Mouse (Mus musculus): ENCODE results near the gene Casc3.

Gene Casc3

DNA sequence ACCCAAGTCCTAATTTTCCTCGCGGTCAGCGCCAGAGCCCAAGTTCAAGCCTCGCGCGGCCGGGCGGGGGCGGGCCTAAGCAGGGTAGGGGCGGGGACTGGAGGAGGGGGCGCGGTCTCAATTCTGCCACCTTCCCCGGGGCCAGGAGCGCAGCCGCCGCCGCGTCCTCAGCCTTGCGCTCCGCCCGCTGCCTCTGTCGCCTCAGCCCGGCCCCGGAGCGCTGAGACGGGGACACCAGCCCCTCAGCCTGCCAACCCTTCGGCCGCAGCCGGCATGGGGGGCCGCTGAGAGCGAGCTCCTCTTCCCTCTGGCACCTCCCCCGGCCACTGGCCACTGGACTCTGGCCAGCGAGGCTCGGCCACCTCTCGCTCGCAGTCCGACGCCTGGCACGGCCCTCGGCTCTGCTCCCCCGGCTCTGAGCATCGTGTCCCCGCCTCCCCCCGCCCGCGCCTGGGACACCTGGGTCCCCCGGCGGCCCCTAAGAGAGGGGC is 32.0 kb downstream of the Casc3 start, which contains the start of gene Rapgefl1:
Rapgefl1 (plus strand) TSS at position 135 of the 491 bp plus-strand sequence.
- DNase-seq: peak; percentile 85

DNA sequence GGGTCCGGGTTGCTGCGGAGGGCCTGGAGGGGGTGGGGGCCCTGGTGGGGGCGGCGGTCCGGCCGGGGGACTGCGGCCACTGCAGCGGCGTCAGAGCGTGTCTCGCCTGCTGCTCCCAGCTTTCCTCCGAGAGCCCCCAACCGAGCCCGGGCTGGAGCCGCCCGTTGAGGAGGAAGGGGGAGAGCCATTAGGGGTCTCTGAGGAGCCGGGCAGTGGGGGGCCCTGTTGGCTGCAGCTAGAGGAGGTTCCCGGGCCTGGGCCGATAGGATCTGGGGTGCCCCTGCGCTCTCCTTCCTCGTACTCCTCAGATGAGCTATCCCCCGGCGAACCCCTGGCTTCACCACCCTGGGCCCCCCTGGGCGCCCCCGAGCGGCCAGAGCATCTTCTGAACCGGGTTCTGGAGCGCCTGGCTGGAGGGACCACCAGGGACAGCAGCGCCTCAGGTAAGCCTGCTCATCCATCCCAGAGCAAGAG is 32.6 kb downstream of the Casc3 start:
- peak; percentile 57 for DNase-seq

DNA sequence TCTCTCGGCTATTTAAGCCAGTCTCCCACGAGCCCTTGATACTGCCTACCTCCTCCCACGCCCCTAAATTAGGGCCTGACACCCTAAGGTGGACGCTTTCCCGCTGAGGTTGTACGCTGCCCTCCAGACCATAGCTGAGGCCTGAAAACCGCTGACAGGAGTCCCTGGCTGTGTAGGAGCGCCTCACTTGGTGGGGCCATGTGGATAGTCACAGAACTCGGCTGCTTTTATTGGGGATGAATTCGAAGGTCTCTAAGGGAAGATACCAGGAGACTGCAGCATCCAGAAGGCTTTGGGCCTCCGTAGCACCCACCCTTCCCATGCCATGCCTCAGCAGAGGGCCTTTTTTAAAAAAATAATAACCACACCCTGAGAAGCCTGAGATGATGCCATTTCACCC is 33.2 kb downstream of the Casc3 start:
- DNase-seq: no peak

DNA sequence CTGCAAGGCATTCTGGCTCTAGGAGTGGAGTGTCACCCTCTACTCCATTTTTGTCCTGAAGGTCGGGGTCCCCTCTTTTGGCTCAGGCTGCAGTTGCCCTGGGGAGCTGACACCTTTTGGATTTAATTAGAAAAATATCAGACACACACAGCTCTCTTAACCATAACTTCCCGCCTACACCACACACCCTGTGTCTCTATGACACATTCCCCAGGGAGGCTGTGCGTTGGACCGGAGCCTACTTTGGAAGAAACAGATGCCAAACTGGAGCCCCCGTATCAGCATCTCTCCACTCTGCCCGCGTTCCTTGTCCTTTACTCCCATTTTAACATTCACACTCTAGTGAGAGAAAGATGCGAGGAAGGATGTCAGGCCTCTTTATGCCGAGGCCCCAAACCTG is 33.8 kb downstream of the Casc3 start:
- no peak for DNase-seq

DNA sequence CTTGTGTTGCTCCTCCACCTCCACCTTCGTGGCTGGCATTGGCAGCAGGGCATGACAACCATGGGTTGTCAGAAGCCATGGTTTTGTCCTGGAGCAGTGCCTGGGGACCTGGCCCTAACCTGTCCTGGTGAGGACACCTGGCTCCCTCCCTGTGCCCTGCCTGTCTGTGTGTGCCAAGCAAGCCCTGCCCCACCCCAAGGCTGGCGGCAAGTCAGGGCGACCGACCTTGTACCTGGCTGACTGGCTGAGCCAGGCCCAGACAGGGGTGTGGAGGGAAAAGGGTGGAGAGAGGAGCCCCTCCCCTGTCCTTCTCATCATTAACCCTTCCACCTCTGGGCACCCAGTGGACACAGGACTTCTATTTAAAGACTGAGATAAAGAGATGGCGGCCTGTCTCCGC is 34.7 kb downstream of the Casc3 start:
- DNase-seq: peak; percentile 61

DNA sequence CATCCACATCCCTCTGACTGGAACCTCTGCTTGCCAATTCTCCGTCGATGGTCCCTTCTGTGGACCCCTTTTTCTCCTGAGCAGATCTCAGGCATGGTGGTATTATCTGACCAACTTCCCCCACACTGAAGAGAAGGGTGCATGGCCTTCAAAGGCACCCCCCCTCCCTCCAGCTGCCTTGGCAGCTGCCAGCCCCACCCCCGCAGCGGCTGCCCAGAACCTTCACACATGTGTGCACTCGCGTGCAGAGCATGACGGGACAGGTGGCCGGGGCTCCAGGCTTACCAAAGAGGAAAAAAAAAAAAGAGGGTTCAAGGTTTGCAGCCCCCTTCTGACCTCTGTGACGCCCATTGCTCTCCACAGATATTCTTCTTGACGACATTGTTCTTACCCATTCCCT is 35.2 kb downstream of the Casc3 start:
- DNase-seq: no peak

DNA sequence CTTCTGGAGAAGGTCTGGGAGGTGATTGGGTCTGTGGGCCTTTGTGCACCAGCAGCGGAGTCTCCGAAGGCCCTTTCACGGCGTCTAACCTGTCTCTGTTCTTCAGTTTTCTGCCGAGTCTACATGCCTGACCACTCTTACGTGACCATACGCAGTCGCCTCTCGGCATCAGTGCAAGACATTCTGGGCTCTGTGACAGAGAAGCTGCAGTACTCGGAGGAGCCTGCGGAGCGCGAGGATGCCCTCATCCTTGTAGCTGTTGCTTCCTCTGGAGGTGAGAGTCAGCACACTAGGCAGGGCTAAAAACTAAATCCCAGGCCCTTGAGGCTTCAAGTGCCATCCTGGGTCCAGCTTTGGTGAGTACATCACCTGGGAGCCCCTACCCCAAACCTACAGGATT is 41.3 kb downstream of the Casc3 start:
- peak; percentile 65 for DNase-seq

DNA sequence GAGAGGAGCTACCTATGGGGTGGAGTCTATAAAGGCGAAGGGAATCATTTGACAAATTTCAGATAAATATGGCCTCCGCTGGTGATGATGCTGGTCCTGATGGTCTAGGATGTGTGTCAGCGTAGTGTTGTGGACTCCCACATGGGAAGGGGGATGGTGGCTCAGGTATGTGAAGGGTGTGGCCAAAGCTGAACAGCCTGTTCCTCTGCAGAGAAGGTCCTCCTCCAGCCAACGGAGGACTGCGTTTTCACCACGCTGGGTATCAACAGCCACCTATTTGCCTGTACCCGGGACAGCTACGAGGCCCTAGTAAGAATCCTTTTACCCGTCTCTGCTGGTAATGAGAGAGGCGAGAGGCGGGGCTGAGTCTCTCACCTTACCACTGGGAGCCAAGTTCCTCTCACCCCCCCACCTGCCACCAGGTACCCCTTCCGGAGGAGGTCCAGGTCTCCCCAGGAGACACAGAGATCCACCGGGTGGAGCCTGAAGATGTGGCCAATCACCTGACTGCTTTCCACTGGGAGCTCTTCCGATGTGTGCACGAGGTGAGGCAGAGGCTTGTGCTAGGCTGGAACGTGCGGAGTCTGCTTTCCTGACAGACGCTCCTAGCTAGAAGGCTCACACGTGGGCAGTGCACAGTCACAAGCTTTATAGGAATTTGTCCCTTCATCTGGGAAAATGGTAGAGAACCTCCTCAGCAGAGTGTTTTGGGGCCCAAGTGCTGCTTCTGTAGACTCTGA is 42.3 kb downstream of the Casc3 start:
- no peak for DNase-seq

DNA sequence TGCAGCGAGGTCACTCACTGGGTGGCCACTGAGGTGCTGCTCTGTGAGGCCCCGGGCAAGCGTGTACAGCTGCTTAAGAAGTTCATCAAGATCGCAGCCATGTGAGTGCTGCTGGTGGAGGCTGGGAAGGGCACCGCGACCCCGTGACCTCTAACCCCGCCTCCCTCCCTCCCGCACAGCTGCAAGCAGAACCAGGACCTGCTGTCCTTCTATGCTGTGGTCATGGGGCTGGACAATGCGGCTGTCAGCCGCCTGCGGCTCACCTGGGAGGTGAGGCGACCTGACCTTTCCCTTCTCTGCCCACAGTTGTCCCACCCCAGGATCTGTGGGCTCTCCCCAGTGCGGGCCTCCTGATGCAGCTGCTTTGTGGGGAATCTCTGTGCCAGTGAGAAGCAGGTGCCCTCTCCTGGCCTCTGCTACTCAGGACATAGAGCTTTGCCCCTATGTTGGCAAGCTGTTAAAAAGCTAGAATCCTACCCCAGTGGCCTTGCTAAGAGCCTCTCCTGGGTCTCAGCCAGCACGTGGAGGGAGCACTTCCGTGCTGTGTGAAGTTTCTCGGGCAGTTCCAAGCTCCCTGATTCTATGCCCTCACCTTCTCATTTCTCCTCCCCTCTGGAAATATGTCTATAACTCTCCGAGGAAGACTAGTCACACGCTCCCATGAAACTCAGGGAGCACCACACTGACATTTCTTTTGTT is 44.6 kb downstream of the Casc3 start:
- no peak for DNase-seq

DNA sequence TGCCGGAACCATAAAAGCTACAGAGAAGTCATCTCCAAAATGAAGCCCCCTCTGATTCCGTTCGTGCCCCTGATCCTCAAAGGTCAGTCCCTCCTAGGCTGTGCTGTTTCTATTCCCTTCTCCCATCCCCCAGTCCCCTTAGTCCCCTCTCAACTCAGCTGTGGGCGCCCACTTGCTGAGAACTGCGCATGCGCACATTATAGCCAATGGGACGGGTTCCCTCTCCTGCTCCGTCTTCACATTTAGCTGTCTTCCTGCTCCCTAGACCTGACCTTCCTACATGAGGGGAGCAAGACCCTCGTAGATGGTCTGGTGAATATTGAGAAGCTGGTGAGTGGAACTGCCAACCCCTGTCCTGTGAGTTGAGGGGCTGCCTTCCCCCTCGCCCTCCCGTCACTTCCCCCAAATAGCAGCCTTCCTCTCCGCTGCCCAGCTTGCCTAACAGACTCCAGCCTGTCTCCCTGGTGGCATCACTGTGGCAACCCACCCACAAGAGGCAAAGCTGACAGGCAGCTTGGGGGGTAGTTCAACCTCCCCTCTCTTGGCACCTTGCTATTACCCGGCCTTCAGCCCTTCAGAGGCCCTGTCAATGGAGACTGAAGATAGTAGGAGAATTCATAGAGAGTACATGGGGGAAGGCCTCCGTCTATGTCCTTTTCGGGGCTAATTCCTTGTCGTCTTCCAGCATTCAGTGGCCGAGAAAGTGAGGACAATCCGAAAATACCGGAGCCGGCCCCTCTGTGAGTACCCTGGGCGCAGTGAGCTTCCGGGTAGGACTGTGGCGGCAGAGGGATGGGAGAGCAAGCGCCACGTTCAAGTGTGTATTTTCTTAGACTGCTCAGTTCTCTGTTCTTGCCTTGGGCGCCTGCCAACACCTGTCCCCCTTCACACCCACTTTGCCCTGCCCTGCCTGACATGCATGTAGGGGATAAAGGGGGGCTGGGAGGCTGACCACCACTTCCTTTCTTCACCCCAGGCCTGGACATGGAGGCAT is 45.7 kb downstream of the Casc3 start:
- no peak for DNase-seq

DNA sequence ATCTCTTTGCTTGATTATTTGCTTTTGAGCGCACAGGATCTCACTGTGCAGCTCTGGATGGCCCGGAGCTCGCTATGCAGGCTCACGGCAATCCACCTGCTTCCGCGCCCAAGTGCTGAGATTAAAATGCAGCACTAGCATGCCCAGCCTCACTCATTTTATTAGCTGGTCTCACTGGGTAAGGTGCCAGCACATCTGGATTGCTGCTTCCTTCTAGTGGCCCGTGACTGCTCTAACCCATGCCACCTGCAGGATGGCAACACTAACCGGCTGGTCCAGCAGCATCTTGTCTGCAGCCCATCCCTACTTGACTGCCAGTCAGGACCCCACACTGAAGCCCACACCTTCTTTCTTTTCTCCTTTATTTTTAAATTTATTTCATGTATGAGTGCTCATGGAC is 49.4 kb downstream of the Casc3 start:
- DNase-seq: no peak

DNA sequence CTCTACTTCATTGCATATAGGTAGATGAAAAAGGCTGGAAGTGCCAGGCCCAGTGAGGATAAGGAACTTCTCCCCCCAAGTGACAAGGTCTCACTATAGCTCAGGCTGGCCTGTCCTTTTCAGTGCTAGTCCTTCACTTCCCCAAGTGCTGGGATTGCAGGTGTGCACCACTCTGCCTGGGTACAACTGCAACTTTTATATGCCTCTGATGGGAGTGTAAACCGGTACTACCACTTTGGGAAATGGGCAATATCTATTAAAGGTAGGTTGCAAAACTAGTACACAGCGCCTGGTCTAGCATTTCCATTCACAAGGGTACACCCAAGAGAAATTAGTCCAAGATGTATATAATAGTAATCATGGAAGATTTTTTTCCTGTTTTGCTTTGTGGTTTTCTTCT is 50.0 kb downstream of the Casc3 start:
- no peak for DNase-seq

DNA sequence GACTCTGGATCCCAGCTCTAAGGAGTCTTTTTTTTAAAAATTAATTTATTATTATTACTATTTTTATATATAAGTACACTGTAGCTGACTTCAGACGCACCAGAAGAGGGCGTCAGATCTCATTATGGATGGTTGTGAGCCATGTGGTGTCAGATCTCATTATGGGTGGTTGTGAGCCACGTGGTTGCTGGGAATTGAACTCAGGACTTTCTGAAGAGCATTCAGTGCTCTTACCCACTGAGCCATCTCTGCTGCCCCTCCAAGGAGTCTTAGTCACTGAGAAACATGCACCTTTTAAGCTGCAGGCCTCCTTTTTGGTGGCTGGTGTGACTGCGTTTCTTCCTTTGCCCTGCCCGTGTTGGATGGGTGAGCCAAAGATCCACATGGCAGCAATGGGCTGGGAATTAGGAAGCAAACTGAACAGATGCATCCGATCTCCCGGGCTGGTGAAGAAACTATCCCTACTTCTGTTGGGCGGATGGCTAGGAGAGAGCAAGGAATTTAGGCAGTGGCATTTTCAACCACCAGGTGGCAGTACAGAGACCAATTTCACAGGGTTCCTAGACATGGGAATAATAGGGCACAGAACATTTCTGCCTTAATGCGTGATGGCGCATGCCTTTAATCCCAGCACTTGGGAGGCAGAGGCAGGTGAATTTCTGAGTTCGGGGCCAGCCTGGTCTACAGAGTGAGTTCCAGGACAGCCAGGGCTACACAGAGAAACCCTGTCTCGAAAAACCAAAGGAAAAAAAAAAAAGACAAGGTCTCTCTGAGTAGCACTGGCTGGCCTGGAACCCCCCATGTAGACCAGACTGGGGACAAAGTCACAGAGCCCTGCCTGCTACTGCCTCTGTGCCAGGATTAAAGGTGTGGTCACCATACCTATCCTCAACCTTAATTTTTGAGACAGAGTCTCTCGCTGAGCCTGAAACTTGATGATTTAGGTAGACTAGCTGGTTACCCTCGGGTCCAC is 54.3 kb downstream of the Casc3 start:
- DNase-seq: peak; percentile 94

DNA sequence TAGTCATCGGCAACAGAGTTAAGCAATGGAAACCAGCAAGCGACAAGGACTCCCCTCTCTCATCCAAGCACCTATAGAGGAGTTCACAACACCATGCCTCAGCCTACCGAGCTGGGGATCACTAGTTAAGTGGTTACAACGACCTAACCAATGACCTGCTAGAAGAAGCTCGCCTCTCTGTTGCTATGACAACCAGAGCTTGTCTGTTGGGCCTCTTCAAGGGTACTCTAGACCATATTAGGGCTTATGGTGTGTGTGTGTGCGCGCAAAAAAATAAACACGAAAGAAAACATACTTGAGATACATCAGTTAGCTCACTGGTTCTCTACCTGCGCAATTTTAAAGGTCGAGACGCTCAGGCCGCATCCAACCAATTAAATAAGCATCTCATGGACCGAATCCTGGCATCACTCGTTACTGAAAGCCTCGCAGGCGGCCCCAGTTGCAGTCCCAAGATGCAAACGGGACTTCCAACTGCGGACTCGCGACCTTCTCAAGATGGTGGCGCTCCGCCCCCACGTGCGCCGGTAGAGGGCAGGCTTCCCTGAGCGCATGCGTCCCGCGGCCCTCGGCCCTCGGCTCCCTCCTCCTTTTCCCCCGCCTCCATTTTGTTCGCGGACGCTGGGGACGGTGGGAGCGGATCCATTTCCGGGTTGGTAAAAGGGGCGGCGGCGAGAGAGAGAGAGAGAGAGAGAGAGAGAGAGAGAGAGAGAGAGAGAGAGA is 58.5 kb downstream of the Casc3 start, which contains the start of gene Wipf2:
Wipf2 (plus strand) TSS at position 611 of the 723 bp plus-strand sequence.
- peak; percentile 96 for DNase-seq

DNA sequence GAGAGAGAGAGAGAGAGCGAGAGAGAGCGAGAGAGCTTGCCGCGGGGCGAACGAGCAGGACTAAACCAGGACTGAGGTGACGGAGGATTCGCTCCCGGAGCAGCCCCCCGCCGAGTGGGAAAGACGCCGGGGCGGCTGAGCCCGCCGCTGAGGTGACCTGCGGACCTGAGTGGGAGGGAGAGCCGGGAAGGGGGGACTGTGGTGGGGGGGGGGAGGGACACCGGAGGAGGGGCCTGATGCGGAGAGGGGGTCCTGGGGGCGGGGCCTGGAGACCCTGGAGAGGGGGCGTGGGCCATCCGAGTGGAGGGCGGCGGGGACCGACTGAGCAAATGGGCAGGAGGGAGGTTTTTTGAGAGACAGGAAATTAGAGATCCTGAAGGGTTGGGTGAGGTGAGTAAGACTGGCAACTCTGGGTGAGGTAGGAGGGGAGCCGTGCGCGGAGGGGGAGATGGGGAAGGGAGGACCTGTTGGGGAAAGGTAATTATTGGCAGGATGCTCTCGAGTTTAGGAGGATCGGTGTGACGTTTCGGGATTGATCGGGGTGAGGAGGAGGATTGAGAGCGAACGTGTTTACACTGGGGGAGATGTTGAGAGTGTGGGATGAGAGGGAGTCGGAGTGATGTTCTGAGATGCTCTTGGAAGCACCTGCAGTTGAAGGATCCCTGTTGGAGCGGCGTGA is 59.2 kb downstream of the Casc3 start:
- DNase-seq: peak; percentile 72

DNA sequence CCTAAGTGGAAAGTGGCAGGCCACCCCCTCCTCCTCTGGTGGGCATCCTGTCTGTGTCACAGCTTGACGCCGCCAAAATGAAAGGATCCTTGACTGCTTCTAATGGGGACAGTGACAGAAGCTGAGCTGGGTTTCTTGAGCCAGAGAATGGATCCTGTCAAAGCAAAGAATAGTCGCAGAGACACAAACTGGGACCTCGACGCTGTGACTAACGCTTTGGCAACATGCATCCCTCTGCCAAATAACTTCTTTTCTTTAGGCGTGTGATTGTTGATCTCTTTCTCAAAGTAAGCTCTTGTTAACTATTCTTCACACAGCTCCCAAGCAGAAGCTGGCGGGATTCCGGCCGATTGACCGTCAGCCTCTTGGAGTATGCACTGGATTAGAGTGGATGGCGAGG is 62.6 kb downstream of the Casc3 start:
- DNase-seq: peak; percentile 64

DNA sequence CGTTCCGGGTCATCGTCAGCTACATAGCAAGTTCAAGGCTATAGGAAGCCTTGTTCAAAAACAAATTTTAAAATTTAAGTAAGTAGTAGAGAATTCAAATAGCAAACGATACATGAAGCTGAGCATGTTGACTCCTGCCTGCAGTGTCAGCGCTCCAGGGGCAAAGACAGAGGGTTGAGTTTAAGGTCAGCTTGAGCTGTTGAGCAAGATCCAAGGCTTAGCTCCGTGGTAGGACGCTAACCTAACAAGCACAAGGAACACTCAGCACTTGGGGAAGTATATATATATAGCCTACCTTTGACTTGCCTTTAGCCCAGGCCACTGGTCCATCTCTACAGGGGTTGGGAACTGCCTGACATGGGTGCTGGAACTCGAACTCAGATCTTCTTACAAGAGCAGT is 65.2 kb downstream of the Casc3 start:
- no peak for DNase-seq

DNA sequence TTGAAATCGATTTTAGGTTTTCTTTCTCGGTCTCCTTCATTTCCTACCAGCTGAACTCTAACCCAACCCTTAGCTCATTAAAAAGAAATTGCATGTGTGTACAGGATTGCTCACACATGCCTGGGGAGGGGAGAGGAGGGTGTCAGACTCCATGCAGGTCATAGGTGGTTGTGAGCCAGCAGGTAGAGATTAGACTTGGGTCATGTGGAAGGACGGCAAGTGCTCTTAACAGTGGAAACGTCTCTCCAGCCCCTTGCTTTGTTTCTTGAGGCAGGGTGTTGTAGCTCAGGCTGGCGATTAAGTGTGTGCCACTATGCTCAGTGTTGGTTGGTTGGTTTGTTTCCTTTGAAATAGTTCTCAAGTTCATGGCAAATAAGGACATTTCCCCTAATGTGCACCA is 66.1 kb downstream of the Casc3 start:
- no peak for DNase-seq

DNA sequence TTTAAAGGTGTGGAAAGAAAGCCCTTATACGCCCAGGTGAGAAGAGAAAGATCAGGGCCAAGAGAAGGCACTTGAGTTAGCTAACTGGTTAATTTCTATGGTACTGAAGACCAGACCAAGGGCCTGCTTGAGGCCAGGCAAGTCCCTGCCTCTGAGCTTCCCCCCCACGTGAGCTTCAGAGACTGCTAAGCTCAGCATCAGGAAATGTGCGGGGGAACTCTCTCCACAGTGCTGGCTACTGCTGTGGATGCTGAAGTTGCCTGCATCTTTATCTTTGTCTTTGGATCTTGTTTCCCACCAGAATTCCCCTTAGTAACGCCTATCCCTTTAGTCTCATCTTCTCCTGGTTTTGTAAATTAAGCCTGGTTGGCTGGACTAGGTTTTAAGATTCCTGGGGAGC is 66.7 kb downstream of the Casc3 start:
- no peak for DNase-seq

DNA sequence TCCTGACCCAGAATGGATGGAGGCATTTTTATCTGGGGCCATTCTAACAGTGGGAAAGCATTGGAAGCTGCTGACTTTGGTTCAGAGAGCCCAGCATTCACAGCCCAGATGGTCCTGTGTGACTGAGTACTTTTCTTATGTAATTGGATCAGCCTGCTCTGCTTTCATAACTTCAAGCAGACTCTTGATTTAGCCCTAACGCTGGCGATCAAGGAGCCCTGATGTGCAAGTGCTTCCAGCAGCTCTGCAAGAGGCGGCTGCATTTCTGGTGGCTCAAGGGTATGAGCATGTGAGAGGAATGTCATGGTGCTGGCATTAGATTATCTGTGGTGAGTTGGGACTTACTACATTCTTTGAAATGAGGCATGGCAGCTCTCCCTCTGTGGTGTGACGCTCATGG is 67.3 kb downstream of the Casc3 start:
- peak; percentile 72 for DNase-seq
